Mouse (Mus musculus): ENCODE results near the gene Micall1. TPM values are rescaled to one million over a fixed set of nuclear protein-coding genes. Genes with fewer than 3 reads are reported as not detected.

Micall1 gene
- polyA plus RNA-seq, 1 experiment from 2014 or later = 20.2 TPM

- 51% methylated on average over 7 of the region's 7 CpGs for WGBS
- peaks cover 2% of the 10 kb centered on the region; the same call in 1 of the 2 replicates for H3K4me1 ChIP-seq (replicated peaks)
- H3K4me2 ChIP-seq = no peak overlapping the region
- H3K27me3 ChIP-seq = no peaks in the 10 kb centered on the region
- H3K4me3 ChIP-seq = no peak overlapping the region
- H3K36me3 ChIP-seq = peaks cover 65% of the 10 kb centered on the region
- H3K27ac ChIP-seq = no peak overlapping the region
- 0 out of 2 replicates have a peak, but pooled peaks have one; percentile 45 for ATAC-seq (replicated peaks; ENCODE audit: insufficient number of reproducible peaks, insufficient read depth, low FRiP score, low read depth)
- no peak overlapping the region for H3K9ac ChIP-seq
- H3K9me3 ChIP-seq (replicated peaks) = no peaks in the 10 kb centered on the region
Observed at GRCm38 (mm10) chr15:79148533-79148932, 39.8 kb downstream of the Micall1 start.

DNA sequence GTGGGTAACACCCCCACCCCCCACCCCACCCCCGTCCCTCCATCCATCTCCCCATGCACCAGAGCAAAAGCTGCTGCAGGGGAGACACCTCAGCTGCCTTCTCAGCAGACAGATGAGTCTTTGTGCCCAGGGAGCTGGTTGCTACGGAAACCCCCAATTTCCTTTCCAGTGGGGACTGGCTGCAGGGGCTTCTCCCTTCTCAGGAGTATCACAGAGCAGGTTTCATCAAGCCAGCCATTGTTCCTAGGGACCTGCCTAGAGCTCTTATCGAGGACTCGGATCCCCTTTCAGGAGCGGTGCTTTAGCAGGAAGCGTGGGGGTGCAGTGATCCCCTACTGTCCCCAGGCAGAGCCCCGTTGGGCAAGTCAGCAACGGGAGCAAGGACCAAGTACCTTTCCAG is 43.2 kb downstream of the Micall1 start:
- Histone ChIP-seq H3K4me2 (no peak overlapping the region), H3K36me3 (peaks cover 40% of the 10 kb centered on the region), H3K9me3 (replicated peaks) (no peaks in the 10 kb centered on the region), H3K27ac (no peak overlapping the region), H3K27me3 (peaks cover 8% of the 10 kb centered on the region), H3K9ac (no peak overlapping the region), H3K4me3 (no peak overlapping the region), H3K4me1 (replicated peaks) (peaks cover 11% of the 10 kb centered on the region)
- ATAC-seq (replicated peaks; ENCODE audit: insufficient number of reproducible peaks, insufficient read depth, low FRiP score, low read depth) = no peak
- WGBS = 75% methylated on average over 8 of the region's 8 CpGs

DNA sequence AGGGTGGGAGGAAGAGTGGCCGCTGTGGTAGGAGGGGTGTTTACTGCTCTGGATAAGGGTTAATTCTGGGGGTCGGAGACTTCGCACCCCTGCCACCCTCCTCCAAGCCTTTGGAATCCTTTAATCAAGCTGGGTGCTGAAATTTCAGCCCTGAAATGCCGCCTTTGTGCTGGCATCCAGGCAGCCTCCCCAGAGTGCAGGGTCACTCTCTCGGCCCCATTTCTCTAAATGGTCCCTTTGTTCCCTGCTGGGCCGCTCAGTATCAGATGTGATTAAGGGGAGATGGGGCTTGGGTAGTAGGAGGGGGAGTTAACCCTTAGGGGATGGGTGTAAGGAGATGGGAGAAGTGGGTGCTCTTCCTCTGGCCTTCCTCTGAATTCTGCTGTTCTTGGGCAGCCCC is 44.0 kb downstream of the Micall1 start:
- Histone ChIP-seq H3K4me1 (replicated peaks) (peaks cover 11% of the 10 kb centered on the region), H3K36me3 (peaks cover 32% of the 10 kb centered on the region), H3K4me2 (no peak overlapping the region), H3K4me3 (no peak overlapping the region), H3K27ac (no peak overlapping the region), H3K9me3 (replicated peaks) (no peaks in the 10 kb centered on the region), H3K9ac (no peak overlapping the region), H3K27me3 (peaks cover 12% of the 10 kb centered on the region)
- no peak for ATAC-seq (replicated peaks; ENCODE audit: insufficient number of reproducible peaks, insufficient read depth, low FRiP score, low read depth)
- WGBS = 55% methylated on average over 6 of the region's 6 CpGs

GRCm38 (mm10) chr15:79155572-79155971 is 46.9 kb downstream of the Micall1 start:
- H3K9ac ChIP-seq = no peak overlapping the region
- peaks cover 9% of the 10 kb centered on the region for H3K4me1 ChIP-seq (replicated peaks)
- H3K36me3 ChIP-seq = peaks cover 15% of the 10 kb centered on the region; the same call in 1 of the 2 replicates
- WGBS = 30% methylated on average over 3 of the region's 3 CpGs
- H3K4me3 ChIP-seq = no peak overlapping the region
- H3K9me3 ChIP-seq (replicated peaks) = no peaks in the 10 kb centered on the region
- 0 out of 2 replicates have a peak, but pooled peaks have one; percentile 15 for ATAC-seq (replicated peaks; ENCODE audit: insufficient number of reproducible peaks, insufficient read depth, low FRiP score, low read depth)
- H3K27ac ChIP-seq = no peak overlapping the region
- H3K4me2 ChIP-seq = no peak overlapping the region
- H3K27me3 ChIP-seq = peaks cover 34% of the 10 kb centered on the region

DNA sequence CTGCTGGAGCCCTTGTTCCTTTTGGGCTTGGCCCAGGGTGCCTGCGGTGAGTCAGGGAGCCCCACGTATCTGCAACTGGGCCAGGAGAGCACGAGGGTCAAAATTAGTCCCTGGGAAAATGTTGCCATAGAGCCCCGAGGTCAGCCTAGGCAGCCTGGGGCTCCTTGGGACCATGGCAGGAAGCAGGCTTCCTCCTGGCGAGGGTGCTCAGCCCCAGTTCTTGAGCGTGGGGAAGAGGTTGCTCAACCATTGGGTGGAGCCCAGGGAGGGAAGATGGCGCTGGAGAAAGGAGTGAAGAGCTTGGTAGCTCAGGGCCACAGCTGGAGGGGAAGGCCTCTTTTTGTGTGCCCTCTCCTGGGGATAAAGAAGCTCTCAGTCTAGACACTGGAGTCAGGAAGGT is 53.6 kb downstream of the Micall1 start:
- no peaks in the 10 kb centered on the region for H3K36me3 ChIP-seq
- H3K27me3 ChIP-seq = peaks cover 89% of the 10 kb centered on the region
- H3K9ac ChIP-seq = no peak overlapping the region
- no peak overlapping the region for H3K27ac ChIP-seq
- no peaks in the 10 kb centered on the region for H3K9me3 ChIP-seq (replicated peaks)
- no peak overlapping the region for H3K4me3 ChIP-seq
- ATAC-seq (replicated peaks; ENCODE audit: insufficient number of reproducible peaks, insufficient read depth, low FRiP score, low read depth) = no peak
- 74% methylated on average over 7 of the region's 7 CpGs for WGBS
- H3K4me2 ChIP-seq = no peak overlapping the region
- H3K4me1 ChIP-seq (replicated peaks) = peaks cover 15% of the 10 kb centered on the region

DNA sequence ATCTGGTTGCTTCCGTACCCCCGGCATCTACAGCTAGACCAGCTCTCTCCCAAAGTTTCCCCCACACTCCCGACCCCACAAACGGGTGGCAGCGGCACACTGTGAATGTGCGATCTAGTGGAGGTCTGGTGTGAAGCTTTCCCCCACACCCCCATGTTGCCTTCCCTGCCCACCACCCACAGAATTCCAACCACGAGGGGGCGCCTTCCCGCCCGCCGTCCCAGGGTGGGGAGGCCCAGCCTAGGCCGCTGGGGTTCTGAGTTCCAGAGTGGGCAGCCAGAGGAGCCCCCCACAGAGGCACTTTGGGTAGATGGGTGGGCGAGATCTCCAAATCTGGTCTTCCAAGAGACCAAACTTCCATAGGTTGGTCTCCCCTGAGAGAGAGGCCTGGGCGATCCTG is 54.1 kb downstream of the Micall1 start:
- no peak for ATAC-seq (replicated peaks; ENCODE audit: insufficient number of reproducible peaks, insufficient read depth, low FRiP score, low read depth)
- 38% methylated on average over 14 of the region's 14 CpGs for WGBS
- H3K9ac ChIP-seq = no peak overlapping the region
- no peak overlapping the region for H3K27ac ChIP-seq
- no peaks in the 10 kb centered on the region for H3K36me3 ChIP-seq
- peaks cover 88% of the 10 kb centered on the region for H3K27me3 ChIP-seq
- H3K4me1 ChIP-seq (replicated peaks) = peaks cover 15% of the 10 kb centered on the region
- no peak overlapping the region; the same call in 1 of the 2 replicates for H3K4me3 ChIP-seq
- H3K9me3 ChIP-seq (replicated peaks) = no peaks in the 10 kb centered on the region
- no peak overlapping the region; the same call in 1 of the 2 replicates for H3K4me2 ChIP-seq

GRCm38 (mm10) chr15:79164251-79164650 is 55.6 kb downstream of the Micall1 start:
- Histone ChIP-seq H3K27me3 (peaks cover 88% of the 10 kb centered on the region), H3K4me1 (replicated peaks) (peaks cover 15% of the 10 kb centered on the region), H3K9ac (no peak overlapping the region), H3K4me3 (no peak overlapping the region), H3K4me2 (no peak overlapping the region), H3K27ac (no peak overlapping the region), H3K9me3 (replicated peaks) (no peaks in the 10 kb centered on the region), H3K36me3 (no peaks in the 10 kb centered on the region)
- WGBS = 10% methylated on average over 15 of the region's 15 CpGs
- ATAC-seq (replicated peaks; ENCODE audit: insufficient number of reproducible peaks, insufficient read depth, low FRiP score, low read depth) = no peak

GRCm38 (mm10) chr15:79165140-79165539 is 56.4 kb downstream of the Micall1 start, which contains the start of gene Sox10:
TSS of gene Sox10 (minus strand) at chr15:79165240.
- Histone ChIP-seq H3K36me3 (no peaks in the 10 kb centered on the region), H3K9ac (no peak within 1 kb of the TSS), H3K4me2 (no peak within 1 kb of the TSS), H3K4me3 (no peak within 1 kb of the TSS), H3K9me3 (replicated peaks) (no peaks in the 10 kb centered on the region), H3K4me1 (replicated peaks) (peaks cover 15% of the 10 kb centered on the region), H3K27me3 (peaks cover 80% of the 10 kb centered on the region), H3K27ac (no peak within 1 kb of the TSS)
- WGBS = 56% methylated on average over 5 of the region's 5 CpGs
- ATAC-seq (replicated peaks; ENCODE audit: insufficient number of reproducible peaks, insufficient read depth, low FRiP score, low read depth) = no peak

DNA sequence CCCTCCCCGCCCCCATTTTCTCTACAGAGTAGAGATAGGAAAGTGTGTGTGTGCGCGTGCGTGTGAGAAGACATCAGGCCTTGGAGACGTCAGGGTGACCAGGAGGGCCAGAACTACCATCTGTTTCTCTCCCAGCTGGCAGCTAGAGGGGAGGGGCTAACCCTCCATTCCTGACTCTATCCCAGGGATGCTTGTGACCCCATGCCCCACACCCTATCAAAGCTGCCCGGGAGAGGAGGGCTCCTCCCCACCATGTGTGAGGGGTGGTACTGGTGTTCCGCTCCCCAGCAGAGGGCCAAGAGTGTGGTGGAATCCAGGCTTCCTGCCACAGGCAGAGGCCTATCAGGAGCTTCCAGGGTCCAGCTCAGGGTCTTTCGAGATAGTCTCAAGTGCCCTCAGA is 58.0 kb downstream of the Micall1 start:
- ATAC-seq (replicated peaks; ENCODE audit: insufficient number of reproducible peaks, insufficient read depth, low FRiP score, low read depth) = 0 out of 2 replicates have a peak, but pooled peaks have one; percentile 4
- peaks cover 64% of the 10 kb centered on the region for H3K27me3 ChIP-seq

DNA sequence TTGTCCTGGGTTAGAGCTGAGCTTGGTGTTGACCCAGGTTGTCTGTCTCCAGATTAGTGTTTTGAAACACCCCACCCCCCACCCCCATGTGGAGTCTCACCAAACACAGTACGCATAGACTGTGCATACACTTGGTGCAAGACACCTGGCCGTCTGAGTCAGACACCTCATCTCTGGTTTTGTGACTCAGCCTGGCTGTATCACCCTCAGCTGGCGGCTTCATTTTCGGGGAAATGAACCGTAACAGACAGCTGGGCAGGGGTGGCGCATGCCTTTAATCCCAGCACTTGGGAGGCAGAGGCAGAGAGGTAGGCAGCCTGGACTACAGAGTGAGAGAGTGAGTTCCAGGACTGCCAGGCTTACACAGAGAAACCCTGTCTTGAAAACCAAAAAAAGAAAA is 68.2 kb downstream of the Micall1 start:
- 69% methylated on average over 6 of the region's 6 CpGs for WGBS
- Histone ChIP-seq H3K27ac (no peak overlapping the region), H3K4me2 (no peak overlapping the region), H3K36me3 (no peaks in the 10 kb centered on the region), H3K4me1 (replicated peaks) (no peaks in the 10 kb centered on the region), H3K27me3 (no peaks in the 10 kb centered on the region), H3K9me3 (replicated peaks) (no peaks in the 10 kb centered on the region), H3K9ac (no peak overlapping the region), H3K4me3 (no peak overlapping the region)
- ATAC-seq (replicated peaks; ENCODE audit: insufficient number of reproducible peaks, insufficient read depth, low FRiP score, low read depth) = no peak

More for the DNA sequence above, 58.0 kb downstream of the Micall1 start:
- no peaks in the 10 kb centered on the region for H3K9me3 ChIP-seq (replicated peaks)
- H3K4me3 ChIP-seq = no peak overlapping the region
- no peaks in the 10 kb centered on the region for H3K36me3 ChIP-seq
- H3K9ac ChIP-seq = no peak overlapping the region
- WGBS = 46% methylated on average over 8 of the region's 8 CpGs
- H3K27ac ChIP-seq = no peak overlapping the region
- H3K4me2 ChIP-seq = no peak overlapping the region
- H3K4me1 ChIP-seq (replicated peaks) = peaks cover 15% of the 10 kb centered on the region

- no peaks in the 10 kb centered on the region for H3K36me3 ChIP-seq
- no peak for ATAC-seq (replicated peaks; ENCODE audit: insufficient number of reproducible peaks, insufficient read depth, low FRiP score, low read depth)
- WGBS = 83% methylated on average over 10 of the region's 10 CpGs
Observed at GRCm38 (mm10) chr15:79185213-79185612, 76.5 kb downstream of the Micall1 start.

More at GRCm38 (mm10) chr15:79185213-79185612, 76.5 kb downstream of the Micall1 start:
- Histone ChIP-seq H3K27me3 (no peaks in the 10 kb centered on the region; the same call in 1 of the 2 replicates), H3K4me3 (no peak overlapping the region), H3K9me3 (replicated peaks) (no peaks in the 10 kb centered on the region), H3K4me2 (no peak overlapping the region), H3K27ac (no peak overlapping the region), H3K4me1 (replicated peaks) (no peaks in the 10 kb centered on the region), H3K9ac (no peak overlapping the region)

Measured in heart, embryonic 15.5 days (tissue).